Mouse (Mus musculus): Measurements from ENCODE around the gene Ung. TPM values are rescaled to one million over a fixed set of nuclear protein-coding genes. Genes with fewer than 3 reads are reported as not detected.

Ung gene
- total and polyA plus RNA-seq, 2 experiments from 2014 or later, result 8.0 to 9.4 TPM

DNA sequence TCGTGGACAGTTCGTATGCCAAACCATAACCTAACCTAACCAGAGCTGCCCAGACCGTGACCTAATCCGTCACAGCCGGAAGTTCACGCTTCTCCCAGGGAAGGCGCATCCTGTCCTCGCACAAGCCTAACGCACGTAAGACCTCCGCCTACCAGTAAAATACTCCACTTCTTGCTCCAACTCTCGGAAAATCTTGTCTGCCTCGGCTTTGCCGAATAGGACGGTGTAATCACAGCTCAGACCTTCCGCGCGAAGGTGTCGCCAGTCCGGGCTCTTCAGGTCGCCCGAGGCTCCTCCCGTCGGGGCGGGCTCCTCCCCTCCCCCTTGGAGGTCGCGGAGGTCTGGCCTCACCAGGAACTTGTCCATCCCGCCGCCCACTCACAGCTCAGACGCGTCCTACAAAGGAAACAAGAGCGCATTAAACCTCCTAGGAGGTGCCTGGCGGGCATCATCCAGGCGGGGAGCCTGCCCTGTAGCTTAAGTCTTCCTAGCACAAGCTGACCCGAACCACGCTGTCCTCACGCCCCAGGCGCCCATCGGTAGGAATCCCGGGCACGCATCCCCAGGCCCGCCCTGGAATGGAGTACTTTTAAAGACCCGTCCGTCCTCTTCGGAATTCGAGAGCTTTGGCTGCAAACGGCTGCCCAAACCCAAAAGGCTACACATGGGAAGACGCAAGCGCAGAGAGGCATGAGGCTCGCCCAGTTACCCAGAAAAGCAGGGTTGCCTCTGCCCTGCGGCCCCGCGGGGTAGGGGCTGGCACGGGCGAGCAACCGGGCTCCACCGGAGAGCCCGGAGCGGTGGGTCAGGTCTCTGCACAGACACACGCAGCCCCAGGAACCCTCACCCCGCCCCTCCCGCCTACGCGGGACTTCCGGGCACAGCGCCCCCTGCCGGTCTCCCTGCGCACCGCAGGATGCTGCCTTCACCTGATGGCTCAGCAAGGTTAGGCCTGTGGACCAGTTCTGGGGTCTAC is 2.5 kb upstream of the Ung start, which contains the start of gene Alkbh2:
Alkbh2 (minus strand) TSS at position 845 of the 976 bp plus-strand sequence.
- peak; percentile 98 for TF ChIP-seq CTCF (IDR thresholded peaks at IDR 0.05)
- H3K9me3 ChIP-seq (ENCODE audit: low read length), result no peaks in the 10 kb centered on the region
- peak within 1 kb of the TSS; percentile 76 for H3K27ac ChIP-seq (ENCODE audit: low read depth, low read length)
- H3K4me3 ChIP-seq (ENCODE audit: low read depth, low read length), result peak within 1 kb of the TSS; percentile 48
- no peaks in the 10 kb centered on the region for H3K4me1 ChIP-seq (ENCODE audit: insufficient read depth, low read length)
- ATAC-seq (ENCODE audit: low FRiP score), result peak; percentile 22; the same call in 1 of the 2 replicates
- no peaks in the 10 kb centered on the region for H3K27me3 ChIP-seq (ENCODE audit: insufficient read depth, low read length)
- under 1% methylated on average over 69 of the region's 69 CpGs for WGBS
- H3K9ac ChIP-seq (replicated peaks; ENCODE audit: low read length, poor library complexity, severe bottlenecking), result peak within 1 kb of the TSS; percentile 52
- peak within 1 kb of the TSS; percentile 76 for H3K4me2 ChIP-seq (ENCODE audit: low read depth, low read length, poor library complexity, severe bottlenecking)
- H3K36me3 ChIP-seq (ENCODE audit: insufficient read depth, low read length), result peaks cover 11% of the 10 kb centered on the region
- peak; percentile 75 for DNase-seq (ENCODE audit: low spot score)

DNA sequence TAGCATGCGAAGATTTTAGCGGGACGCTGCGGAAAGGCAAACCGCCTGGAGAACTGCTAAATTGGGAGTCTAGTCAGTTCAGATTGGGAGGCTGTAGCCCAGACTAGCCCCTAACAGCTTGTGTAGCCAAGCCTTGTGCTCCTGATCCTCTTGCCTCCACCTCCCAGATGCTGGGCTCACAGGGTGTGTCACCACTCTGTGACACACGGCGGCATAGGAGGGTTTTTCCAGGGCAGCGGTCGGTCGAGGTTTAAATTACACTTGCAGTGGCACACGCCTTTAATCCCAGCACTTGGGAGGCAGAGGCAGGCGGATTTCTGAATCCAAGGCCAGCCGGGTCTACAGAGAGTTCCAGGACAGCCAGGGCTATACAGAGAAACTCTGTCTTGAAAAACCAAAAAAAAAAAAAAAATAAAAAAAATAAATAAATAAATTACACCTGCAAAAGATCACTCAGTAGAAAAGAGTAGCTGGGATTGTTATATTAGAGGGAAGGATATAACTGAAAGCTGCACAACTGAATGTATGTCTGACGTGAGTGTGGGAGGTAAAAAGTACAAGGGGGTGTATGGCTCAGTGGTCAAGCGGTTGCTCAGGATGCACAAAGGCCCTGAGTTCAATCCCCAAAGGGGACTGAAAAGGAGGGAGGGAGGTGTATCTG is 506 bp upstream of the Ung start:
- Histone ChIP-seq H3K36me3 (ENCODE audit: insufficient read depth, low read length) (no peaks in the 10 kb centered on the region), H3K4me3 (ENCODE audit: low read depth, low read length) (peak overlapping the region; percentile 60), H3K27ac (ENCODE audit: low read depth, low read length) (no peak overlapping the region), H3K4me2 (ENCODE audit: low read depth, low read length, poor library complexity, severe bottlenecking) (peak overlapping the region; percentile 91), H3K4me1 (ENCODE audit: insufficient read depth, low read length) (no peaks in the 10 kb centered on the region), H3K9ac (replicated peaks; ENCODE audit: low read length, poor library complexity, severe bottlenecking) (no peak overlapping the region), H3K27me3 (ENCODE audit: insufficient read depth, low read length) (no peaks in the 10 kb centered on the region), H3K9me3 (ENCODE audit: low read length) (no peaks in the 10 kb centered on the region)
- TF ChIP-seq CTCF (IDR thresholded peaks at IDR 0.05), result no peak
- DNase-seq (ENCODE audit: low spot score) (no peak), ATAC-seq (ENCODE audit: low FRiP score) (no peak)
- 82% methylated on average over 15 of the region's 15 CpGs for WGBS

DNA sequence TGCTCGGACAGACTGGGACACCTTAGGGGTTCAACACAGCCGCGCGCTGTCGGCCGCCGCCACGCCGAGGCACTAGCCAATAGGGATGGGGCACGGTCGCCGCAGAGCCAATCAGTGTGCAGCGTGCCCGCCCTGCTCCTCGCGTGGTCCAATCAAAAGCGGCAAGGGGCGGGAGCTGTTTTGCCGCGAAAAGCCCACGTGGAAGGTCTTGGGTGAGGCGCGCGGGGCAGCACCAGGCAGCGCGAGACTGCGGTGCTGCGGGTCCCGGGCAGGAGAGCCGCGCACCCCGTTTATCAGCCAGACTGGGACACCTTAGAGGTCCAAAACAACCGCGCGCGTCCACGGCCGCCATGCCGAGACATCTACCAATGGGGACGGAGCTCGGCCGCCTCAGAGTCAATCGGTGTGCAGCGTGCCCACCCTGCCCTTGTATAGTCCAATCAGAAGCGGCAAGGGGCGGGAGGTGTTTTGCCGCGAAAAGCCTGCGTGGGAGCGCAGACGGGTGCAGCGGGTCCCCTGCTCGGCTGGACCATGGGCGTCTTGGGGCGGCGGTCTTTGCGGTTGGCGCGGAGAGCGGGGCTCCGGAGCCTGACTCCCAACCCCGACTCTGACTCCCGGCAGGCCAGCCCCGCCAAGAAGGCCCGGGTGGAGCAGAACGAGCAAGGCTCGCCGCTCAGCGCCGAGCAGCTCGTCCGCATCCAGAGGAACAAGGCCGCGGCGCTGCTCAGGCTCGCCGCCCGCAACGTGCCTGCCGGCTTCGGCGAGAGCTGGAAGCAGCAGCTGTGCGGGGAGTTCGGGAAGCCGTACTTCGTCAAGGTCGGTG is 723 bp downstream of the Ung start:
- Histone ChIP-seq H3K27ac (ENCODE audit: low read depth, low read length) (peak overlapping the region; percentile 38; the same call in 1 of the 2 replicates), H3K9ac (replicated peaks; ENCODE audit: low read length, poor library complexity, severe bottlenecking) (no peak overlapping the region), H3K4me3 (ENCODE audit: low read depth, low read length) (peak overlapping the region; percentile 60), H3K27me3 (ENCODE audit: insufficient read depth, low read length) (no peaks in the 10 kb centered on the region), H3K9me3 (ENCODE audit: low read length) (no peaks in the 10 kb centered on the region), H3K36me3 (ENCODE audit: insufficient read depth, low read length) (no peaks in the 10 kb centered on the region), H3K4me1 (ENCODE audit: insufficient read depth, low read length) (no peaks in the 10 kb centered on the region), H3K4me2 (ENCODE audit: low read depth, low read length, poor library complexity, severe bottlenecking) (peak overlapping the region; percentile 91)
- under 1% methylated on average over 77 of the region's 87 CpGs for WGBS
- TF ChIP-seq CTCF (IDR thresholded peaks at IDR 0.05), result no peak
- ATAC-seq (ENCODE audit: low FRiP score), result peak; percentile 98
- peak; percentile 95 for DNase-seq (ENCODE audit: low spot score)

DNA sequence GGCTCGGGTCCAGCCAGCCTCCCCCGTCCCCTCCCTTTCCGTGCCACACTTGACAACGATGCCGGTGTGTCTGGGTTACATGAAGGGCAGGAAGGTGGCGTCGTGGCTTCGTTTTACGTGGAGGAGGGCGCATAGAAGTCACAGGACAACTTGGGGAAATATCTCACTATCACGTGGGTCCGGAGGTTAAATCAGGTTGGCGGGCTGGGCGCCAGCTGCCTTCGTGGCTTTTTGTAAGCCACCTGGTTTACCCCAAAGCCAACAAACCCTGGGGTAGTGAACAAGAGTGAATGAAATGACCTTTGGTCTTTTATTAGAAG is 1.3 kb downstream of the Ung start:
- H3K27ac ChIP-seq (ENCODE audit: low read depth, low read length), result peak overlapping the region; percentile 38; the same call in 1 of the 2 replicates
- no peaks in the 10 kb centered on the region for H3K36me3 ChIP-seq (ENCODE audit: insufficient read depth, low read length)
- H3K4me2 ChIP-seq (ENCODE audit: low read depth, low read length, poor library complexity, severe bottlenecking), result peak overlapping the region; percentile 91
- peak overlapping the region; percentile 60 for H3K4me3 ChIP-seq (ENCODE audit: low read depth, low read length)
- H3K27me3 ChIP-seq (ENCODE audit: insufficient read depth, low read length), result no peaks in the 10 kb centered on the region
- DNase-seq (ENCODE audit: low spot score) (peak; percentile 36), ATAC-seq (ENCODE audit: low FRiP score) (no peak)
- no peak overlapping the region; the same call in 1 of the 2 replicates for H3K9ac ChIP-seq (replicated peaks; ENCODE audit: low read length, poor library complexity, severe bottlenecking)
- under 1% methylated on average over 15 of the region's 15 CpGs for WGBS
- peak; percentile 15; the same call in 1 of the 2 replicates for TF ChIP-seq CTCF (IDR thresholded peaks at IDR 0.05)
- H3K9me3 ChIP-seq (ENCODE audit: low read length), result no peaks in the 10 kb centered on the region
- H3K4me1 ChIP-seq (ENCODE audit: insufficient read depth, low read length), result no peaks in the 10 kb centered on the region

DNA sequence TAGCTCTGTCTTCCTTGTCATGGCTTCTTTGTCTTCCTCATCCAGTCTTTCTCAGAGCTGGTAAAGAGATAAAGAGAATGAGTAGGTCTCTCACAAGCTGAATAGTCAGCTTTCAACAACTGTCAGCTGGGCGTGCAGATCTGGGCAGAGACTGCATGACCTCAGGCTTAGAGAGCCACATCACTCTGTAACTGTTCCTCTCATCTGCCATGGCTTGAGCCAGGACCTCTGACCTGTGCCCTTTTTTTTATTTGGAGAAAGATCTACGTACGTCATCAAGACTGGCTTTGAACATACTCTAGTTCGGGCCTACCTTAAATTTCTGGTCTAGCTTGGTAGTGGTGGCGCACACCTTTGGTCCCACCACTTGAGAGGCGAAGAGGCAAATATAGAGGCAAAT is 2.7 kb downstream of the Ung start:
- WGBS, result 86% methylated on average over 6 of the region's 6 CpGs
- Histone ChIP-seq H3K36me3 (ENCODE audit: insufficient read depth, low read length) (no peaks in the 10 kb centered on the region), H3K9me3 (ENCODE audit: low read length) (no peaks in the 10 kb centered on the region), H3K4me1 (ENCODE audit: insufficient read depth, low read length) (no peaks in the 10 kb centered on the region), H3K4me3 (ENCODE audit: low read depth, low read length) (no peak overlapping the region), H3K27ac (ENCODE audit: low read depth, low read length) (no peak overlapping the region), H3K9ac (replicated peaks; ENCODE audit: low read length, poor library complexity, severe bottlenecking) (no peak overlapping the region), H3K27me3 (ENCODE audit: insufficient read depth, low read length) (no peaks in the 10 kb centered on the region), H3K4me2 (ENCODE audit: low read depth, low read length, poor library complexity, severe bottlenecking) (no peak overlapping the region)
- DNase-seq (ENCODE audit: low spot score) (no peak), ATAC-seq (ENCODE audit: low FRiP score) (no peak)
- TF ChIP-seq CTCF (IDR thresholded peaks at IDR 0.05), result no peak

Data from midbrain, postnatal 0 days (tissue).